Mouse (Mus musculus) gastrocnemius, postnatal 4 days (tissue): ENCODE measurements at regions not wholly inside any gene's neighbourhood (a gene's known extent, or its start where the extent isn't known, plus 50 kb on each side); places are given as distances from the start of the nearest gene placed in this dataset.

Experiments
- DNase-seq, 2 experiments: peaks; one replicate each; pipeline ENCODE4 v3.0.0; 2021 to 2022; ENCODE audit warnings: low spot score in 2 of 2, mixed read lengths in 2 of 2

DNA sequence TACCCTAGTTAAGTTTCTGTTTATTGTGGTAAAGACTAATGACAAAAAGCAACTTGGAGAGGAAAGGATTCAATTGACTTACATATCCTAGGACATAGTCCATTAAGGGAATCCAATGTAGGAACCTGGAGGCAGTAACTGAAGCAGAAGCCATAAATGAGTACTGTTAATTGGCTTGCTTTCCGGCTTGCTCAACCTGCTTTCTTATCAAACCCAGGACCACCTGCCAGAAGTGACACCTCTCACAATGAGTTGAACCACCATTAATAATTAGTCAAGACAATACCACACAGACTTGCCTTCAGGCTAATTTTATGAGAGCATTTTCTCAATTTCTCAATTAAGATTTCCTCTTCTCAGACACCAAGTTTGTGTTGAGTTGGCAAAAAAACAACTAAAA, 148.8 kb downstream of the Ccser2 start:
- DNase-seq = no peak

DNA sequence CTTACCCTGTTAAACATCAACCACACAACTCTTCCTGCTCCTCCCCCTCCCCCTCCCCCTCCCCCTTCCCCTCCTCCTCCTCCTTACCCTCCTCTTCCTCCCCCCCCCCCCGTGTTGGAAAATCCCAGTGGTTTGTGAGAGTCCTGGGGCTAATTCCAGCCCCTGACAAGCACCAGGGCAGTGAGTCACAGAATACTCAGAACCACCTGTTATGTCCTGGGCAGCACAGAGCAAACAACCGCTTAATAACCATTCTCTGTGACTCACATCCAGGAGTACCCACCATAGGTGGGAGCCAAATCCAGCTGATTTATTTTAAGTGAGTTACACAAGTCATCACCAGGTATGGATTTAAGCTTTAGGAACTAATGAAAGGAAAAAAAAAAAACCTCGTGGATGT, 166.2 kb downstream of the Ccser2 start:
- no peak for DNase-seq

DNA sequence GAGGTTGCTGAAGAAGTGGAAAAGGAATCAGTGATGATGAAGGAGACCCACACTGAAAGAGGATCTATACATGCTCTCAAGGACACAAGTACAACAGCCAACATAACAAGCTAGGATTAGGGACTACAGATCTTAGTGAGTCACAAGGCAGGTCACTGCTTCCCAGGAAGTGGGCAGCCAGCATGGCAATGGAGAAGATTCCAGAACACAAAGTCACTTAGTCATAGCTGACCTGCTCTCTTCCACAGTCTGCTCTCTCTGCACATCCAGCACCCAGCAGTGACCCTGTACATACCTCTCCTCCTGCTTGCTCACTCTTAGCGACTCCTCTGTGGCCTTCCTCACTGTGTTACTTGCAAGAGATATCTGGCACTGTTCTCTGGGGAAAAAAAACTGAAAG, 168.8 kb downstream of the Ccser2 start:
- DNase-seq = no peak

DNA sequence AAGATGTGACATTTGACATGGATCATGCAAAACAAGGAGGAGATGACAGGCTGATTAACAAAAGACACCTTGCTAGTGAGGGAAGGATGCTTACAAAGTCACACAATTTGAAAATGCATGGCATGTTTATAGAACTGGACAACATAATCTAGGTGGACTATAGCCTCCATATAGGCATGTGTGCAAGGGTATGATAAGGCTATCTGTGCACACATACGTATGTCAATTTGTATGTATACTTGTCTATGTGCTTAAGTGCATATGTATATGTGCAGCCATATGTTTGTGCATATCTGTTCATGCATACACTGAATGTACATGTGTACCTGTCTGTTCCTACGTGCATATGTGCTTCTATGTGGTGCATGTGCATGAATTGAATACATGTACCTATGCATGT, 186.7 kb downstream of the Ccser2 start:
- DNase-seq = no peak

DNA sequence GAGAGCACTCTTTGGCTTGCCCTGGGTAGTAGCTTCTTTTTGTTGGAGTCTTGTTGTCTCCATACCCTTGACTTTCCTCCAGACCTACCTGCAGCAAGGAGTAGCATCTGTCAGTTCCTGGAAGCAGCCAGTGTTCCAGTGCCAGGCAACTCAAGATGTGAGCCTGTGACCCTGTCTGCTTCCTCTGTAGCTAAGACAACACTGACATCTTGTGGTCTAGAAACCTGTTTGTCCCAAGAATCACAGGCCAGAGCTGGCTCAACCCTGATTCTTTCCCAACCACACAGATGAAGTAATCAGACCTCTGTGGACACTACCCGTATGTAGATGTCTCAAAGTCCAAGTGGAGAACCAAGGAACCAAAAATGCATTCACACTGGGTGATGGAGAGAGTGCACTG, 189.6 kb downstream of the Ccser2 start:
- DNase-seq = no peak

DNA sequence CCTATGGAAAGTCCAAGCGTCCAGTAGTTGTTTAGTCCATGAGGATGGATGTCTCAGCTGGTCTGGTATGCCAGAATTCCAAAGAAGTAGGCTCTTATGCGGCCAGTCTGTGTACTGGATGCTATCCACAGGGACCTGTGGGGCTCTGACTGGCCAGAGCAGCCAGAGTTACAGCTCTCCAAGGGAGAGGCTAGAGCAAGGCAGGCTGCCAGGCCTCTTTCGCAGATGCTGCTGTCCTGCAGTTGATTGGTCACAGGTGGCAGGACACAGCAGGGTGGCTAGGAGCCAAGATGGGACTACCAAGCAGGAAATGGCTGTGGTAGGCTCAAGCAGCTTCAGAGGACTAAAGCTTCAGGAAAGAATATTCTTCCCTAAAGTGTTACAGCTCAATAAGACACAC, 194.2 kb downstream of the Ccser2 start:
- peak in 1 of 2 experiments; percentile 8 for DNase-seq

DNA sequence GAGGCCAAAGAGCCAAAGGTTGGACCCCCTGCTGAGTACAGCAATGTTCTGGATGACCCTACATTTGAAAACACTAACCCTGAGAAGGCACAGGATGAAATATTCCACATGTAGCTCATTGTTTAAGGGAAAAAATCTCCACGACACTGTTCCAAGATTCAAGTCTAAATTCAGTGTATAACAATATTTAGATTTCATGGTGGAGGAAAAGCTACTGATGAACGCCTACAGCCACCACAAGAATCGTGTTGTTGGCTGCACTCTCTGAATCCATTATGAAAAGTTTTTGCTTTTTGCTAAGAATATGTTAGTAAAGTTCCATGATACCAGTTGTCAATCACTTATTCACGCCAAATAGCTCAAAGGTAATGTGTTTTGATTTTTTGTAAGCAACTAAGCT, 204.2 kb downstream of the Ccser2 start:
- DNase-seq = no peak

DNA sequence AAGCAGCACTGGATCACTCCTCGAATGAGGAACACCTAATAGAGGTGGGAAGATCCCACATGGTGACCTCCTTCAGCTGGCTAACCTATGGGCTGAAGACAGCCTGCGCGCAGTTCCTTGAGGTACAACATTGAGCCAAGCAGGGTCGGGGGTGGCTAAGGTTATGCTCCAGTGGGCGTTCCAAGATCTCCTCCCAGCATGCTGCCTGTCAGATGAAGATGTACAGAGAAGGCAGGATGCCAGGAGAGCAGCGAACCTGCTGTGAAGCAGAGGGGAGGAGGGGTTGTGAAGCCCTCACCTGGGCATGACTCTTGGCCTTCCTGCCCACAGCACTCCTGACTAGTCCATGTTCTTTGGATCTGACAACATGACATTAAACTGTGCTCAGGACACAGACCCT, 212.5 kb downstream of the Ccser2 start:
- no peak for DNase-seq

DNA sequence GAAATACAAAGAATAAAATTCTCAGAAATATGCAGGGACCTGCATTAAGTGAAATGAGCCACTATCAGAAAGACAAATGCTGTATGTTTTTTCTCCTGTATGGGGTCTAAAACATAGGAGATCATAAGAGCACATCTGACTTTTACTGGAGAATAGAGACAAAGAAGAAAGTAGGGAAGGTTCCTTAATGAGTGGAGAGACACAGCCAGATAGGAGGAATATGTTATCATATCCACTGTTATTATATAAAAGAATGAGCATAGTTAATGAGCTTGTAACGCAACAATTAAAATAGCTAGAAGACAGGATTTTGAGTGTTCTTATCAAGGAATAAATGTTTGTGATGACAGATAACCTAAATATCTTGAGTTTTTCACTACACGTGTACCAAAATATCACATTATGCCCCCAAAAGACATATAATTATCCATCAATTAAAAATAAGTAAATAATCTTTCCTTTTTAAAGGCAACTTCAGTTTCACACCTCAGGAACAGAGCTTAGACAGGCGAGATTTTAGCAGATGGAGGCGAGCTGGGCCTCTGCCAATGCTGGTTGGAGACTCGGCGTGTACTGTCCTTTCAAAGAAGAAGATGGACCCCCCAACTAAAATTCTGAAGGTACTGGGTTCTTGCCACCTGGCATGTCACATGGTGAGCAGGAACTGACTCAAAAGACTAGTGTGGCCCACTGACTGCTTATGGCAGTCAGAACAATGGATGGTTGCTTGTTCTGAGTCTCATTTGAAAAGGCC, 220.3 kb downstream of the Ccser2 start:
- no peak for DNase-seq

DNA sequence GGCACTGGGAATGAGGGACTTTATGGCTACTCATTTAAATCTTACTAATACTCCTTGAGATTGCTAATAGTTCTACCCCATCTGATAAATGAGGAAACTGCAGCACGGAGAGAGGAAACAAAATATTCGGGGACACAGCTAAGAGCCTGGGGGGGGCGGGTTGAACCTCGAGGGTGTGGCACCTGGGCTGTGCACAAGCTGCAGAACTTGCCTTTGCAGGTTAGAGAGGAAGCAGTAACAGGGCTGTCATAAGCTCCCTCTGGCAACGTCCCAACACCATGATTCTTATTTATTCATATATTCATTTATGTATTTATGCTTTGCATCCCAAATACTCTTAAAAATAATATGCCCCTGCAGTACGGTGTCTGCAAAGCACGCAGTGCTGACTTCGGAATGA, 237.5 kb downstream of the Ccser2 start:
- no peak for DNase-seq

DNA sequence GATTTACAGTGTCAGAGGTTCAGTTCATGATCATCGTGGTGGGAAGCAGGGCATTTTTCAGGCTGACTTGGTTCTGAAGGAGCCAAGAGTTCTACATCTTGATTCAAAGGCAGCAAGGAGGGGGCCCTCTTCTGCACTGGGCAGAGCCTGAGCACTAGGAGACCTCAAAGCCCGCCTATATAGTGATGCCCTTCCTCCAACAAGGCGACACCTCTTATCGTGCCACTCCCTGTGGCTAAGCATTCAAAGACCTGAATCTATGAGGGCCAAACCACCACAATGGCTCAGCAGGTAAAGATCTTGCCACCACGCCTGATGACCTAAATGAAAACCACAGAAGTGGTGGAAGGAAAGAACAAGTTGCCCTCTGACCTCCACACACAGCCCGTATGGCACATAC, 242.5 kb downstream of the Ccser2 start:
- no peak for DNase-seq

DNA sequence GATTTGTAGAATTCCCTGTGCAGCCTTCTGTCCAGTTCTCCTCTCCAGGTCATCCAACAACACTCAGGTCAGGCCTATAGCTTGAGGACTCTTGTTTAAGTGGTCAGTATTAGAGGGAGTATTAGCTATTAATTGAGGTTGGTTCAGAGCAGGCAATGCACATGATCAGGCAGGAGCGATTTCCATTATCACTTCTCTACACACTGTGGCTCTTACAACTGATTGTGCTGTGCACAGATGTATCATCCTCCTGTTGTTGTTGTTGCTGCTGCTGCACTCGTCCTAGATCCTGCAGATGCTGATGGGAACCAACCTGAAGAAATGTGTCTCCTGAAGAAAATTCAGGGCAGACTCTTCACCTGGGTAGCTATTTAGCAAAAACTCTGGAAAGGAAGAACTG, 252.9 kb downstream of the Ccser2 start:
- no peak for DNase-seq

DNA sequence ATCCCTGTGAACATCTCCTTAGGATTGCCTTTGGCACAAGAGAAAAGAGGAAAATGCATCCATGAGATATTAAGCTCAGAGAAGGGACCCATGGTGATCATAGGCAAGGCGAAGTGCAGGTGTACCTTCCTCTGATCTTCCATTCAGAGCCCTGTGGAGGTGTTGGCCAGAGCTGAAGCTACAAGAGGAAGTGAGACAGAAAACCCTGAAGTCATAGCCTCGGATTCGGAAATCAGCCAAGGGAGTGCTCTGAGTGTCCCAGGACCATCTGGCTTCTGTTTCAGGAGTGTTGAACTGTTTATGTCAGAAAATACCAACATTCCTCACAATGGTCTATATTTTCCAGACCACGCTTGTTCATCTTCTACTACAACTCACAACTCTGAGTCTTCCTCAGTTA, 271.6 kb downstream of the Ccser2 start:
- DNase-seq = no peak

DNA sequence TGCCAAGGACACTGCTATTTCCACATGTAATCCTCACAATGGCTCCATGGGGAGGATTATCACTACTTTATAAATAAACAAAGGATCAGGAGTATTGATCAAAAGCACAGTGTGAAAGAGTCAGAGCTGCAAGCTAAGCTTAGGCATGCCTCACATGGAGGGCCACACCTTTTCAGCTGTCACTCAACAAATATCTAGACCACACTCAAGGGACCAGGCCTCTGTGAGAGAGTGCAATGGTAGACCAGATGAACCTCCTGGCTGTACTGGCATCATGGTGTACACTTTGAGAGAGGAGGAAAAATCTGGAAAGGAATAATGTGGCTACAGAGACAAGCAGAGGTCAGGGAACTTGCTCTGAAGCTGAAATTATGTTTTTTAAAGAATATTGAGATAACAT, 276.6 kb downstream of the Ccser2 start:
- no peak for DNase-seq

DNA sequence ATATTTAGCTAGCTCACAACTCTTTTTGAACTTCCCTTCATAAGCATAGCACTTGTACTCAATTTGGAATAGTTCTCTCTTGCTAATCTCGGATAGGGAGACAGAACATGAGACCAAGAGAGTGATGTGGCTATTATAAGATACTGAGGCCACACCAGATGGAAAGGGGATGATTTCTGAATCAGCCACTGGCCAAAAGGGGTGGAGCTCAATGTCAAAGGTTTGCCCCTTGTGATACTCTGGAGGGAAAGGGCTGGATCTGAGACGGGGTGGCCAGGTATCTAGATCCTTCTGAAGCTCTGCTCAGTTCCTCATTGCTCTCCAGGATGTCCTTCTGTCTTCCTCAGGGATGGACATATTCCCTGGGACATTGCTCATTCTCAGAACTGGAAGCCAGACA, 277.6 kb downstream of the Ccser2 start:
- DNase-seq = no peak

DNA sequence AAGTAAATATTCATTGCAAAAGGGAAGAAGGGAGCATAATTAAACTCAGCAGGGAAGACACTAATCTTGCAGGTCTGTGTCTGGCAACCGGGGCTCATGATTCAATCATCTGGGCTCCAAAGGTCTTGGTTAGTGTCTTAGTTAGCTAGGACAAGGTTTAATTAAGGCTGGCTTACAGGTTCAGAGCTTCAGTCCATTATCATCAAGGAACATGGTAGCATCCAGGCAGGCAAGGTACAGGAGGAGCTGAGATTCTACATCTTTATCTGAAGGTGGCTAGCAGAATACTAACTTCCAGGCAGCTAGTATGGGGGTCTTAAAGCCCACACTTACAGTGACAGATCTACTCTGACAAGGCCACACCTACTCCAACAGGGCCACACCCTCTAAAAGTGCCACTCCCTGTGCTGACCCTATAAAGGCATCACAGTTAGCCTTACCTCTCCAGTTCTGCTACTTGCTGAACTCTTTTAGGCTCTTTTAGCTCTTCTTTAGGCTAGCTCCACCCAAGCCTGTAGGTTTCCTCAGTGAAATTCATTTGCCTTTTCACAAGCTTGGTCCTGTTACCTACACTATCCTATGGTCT, 309.8 kb downstream of the Ccser2 start:
- no peak for DNase-seq

DNA sequence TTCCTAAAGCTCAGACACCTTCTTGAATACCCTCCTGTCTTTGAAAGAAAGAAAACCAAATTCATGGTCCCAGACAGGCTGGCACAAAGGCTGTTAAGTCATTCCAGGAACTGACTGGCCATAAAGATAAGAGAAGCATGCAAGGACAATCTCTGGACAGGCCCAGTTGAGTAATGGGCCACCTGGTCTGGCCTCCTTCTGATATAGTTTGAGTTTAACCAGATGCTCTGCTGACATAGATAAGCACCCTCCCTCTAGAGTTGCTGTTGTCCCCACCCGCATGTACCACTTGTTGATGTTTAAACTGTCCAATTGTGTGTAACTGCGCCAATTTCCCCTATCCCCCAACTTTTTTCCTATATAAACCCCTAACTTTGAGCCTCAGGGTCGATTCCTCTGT, 310.4 kb downstream of the Ccser2 start:
- DNase-seq = no peak

DNA sequence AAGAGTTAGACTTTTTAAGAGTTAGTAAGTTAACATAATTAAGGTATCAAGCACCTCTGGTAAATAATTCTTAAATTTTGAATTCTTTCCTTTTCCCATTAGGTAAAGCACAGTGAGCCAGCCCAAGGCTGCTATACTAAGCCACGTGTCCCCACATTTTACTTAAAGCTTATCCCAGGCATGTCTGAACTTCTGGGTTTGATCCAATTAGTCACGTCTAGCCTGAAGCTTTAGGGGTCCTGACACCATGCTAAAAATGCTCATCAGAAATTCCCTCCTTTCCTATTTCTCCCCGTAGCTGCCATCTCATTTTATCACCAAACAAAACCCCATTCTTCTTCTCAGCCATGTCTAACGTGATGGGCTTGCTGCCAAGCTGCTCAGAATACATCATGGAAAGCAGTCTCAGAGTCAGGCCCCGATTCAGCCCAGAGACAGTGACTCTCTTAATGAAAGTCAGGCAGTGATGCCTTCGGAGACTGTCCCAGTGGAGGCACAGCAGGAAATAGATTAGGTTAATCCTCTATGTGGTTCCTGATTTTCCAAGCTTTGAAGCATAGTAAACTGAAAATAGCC, 315.5 kb downstream of the Ccser2 start:
- peak in 1 of 2 experiments; percentile 27 for DNase-seq

DNA sequence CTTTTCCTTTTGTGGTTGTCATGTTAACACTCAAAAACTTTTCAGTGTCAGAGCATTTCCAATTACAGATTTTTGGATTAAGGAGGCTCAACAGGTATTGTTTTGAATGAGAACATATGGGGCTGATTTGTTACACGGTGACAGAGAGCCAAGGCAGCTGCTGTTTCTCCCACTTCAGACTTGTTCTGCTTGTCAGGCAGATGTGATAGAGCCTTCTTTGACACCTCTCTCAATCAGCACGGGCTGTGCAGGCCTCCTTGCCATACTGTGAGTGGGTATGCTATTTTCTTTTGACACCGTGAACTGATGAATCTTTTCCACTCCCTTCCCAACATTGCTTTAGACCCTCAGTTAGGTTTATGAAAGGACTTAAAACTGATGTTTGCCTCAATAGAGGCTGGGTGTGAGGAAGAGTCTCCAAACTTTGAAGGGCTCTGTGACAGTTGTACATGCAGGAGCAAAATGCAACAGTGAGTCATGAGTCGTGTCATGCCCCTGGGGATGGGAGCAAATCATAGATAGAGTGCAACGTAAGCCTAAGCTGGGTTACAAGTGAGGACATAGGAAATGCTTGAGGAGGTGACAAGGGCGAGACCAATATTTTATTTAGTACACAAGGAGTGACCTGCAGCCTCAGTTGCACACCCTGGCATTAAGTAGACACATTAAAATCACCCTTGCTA, 317.4 kb downstream of the Ccser2 start:
- DNase-seq = no peak

DNA sequence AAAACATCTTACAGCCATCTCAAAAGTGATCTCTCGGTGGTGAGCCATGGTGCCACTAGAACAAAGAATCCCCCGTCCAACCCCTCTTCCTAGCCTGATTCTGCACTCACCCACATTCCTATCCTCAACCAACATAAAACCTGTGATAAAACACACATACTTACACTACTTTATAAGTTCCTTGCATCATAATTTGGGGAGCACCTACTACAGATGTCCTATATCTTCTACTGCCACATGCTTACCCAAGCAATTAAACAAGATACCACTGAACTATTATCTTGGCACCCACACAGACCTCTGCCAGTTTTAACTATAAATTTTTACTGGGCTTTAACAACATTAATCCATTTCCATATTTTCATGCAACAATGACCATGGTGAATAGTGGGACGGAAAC, 321.9 kb downstream of the Ccser2 start:
- DNase-seq = no peak

DNA sequence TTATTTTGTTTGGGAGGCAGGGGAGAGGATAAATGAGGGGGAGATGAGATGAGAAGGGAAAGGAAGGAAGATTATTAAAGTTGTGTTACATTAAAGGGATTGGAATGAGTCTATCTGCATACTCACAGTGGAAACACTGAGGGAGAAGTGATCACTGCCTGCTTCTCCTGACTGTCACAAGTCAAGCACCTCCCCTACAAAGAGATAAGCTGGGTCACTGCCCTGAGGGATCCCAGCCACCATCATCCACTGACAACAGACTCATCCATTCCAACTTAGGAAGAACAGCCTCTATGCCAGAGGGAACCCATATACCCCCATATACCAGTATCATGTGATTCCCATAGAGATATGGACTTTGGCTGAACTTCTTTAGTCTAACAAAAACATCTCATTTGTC, 322.3 kb downstream of the Ccser2 start:
- no peak for DNase-seq

DNA sequence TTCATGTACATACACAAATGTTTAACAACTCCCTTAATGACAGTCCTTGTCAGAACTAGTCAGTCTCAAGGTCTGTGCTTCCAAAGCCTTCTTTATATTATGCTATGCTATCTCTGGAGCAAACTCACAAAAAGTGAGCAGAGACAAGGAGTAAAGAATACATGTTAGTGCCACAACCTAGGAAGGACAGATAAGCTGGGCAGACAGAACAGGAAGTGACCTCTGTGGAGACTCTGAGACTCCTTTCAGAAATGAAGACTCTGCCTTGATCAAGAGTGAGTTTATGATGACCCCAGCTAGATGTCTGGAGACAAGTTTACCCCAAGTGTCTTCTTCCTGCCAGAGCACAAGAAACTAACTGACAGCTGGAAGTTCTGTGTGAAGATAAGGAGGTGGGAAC, 343.8 kb downstream of the Ccser2 start:
- no peak for DNase-seq
